Mouse (Mus musculus): ENCODE results near the gene Tnnc1. TPM values are rescaled to one million over a fixed set of nuclear protein-coding genes. Genes with fewer than 3 reads are reported as not detected.
A peak's percentile ranks its signal among the peaks of the same experiment; 100 is the strongest.

Tnnc1 gene
- polyA plus RNA-seq, 1 experiment: 0.62 TPM

DNA sequence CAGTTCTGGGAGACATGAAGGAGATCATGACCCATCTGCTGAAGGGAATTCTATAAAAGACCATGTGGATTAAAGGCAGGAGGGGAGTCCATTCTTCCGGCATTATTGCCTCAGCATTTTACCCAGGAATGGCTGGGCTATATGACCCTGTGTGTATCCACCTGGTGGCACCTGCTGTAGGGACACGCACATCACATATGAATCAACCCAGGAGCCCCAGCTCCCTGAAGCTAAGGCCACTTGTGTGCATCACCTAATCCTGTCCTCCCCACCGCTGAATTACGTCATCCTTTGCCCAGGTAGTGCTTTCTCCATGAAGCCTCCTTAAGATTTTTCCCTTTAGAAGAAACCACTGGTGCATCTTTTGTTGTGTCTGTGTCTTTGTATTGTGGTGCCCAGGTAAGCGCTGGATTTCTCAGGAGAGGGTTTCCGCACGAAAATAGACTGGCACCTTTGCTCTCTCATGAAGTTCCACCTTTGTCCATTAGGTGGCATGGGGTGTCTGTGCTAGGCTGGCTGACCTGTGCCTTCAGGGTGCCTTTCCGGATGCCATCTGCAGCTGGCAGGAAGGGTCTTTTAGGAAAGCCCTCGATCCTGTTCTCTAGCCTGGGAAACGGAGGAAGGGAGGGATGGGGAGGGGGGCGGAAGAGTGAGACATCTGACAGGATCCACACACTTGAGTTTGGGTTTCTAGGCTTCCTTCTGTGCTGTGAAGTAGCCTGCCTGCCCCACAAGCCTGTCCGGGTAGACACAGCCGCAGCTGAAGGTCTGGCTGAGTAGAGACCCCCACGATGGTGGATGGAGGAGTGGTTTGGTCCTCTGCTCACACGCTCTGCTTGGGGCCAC is 7.3 kb downstream of the Tnnc1 start:
- Histone ChIP-seq H3K27me3 (ENCODE audit: control insufficient read depth, insufficient read depth, low read length) (no peaks in the 10 kb centered on the region), H3K36me3 (ENCODE audit: control insufficient read depth, insufficient read depth, low read length) (no peaks in the 10 kb centered on the region), H3K27ac (ENCODE audit: insufficient read depth, low read length) (no peak overlapping the region; the same call in 1 of the 2 replicates), H3K4me3 (ENCODE audit: extremely low read depth, insufficient read depth, insufficient read length) (no peak overlapping the region), H3K4me1 (ENCODE audit: control insufficient read depth, insufficient read depth, insufficient read length) (no peaks in the 10 kb centered on the region; the same call in 1 of the 2 replicates)
- DNase-seq (ENCODE audit: low read depth in 1 of 2, low spot score in 2 of 2): peak; percentile 48 to 75
- 29% methylated on average over 15 of the region's 15 CpGs for WGBS
- peak; percentile 88; the same call in 1 of the 2 replicates for TF ChIP-seq CTCF (IDR thresholded peaks at IDR 0.05; ENCODE audit: extremely low read depth, insufficient read depth, insufficient read length, insufficient replicate concordance)
- no peak for TF ChIP-seq POLR2A (IDR thresholded peaks at IDR 0.05; ENCODE audit: low read depth, low read length)

GRCm38 (mm10) chr14:31216846-31217245 is 8.7 kb downstream of the Tnnc1 start, which contains the start of gene Nisch:
TSS of gene Nisch (minus strand) at chr14:31216946.
- no peaks in the 10 kb centered on the region; the same call in 1 of the 2 replicates for H3K4me1 ChIP-seq (ENCODE audit: control insufficient read depth, insufficient read depth, insufficient read length)
- H3K36me3 ChIP-seq (ENCODE audit: control insufficient read depth, insufficient read depth, low read length): no peaks in the 10 kb centered on the region
- WGBS: 85% methylated on average over 2 of the region's 2 CpGs
- no peak within 1 kb of the TSS; the same call in 1 of the 2 replicates for H3K27ac ChIP-seq (ENCODE audit: insufficient read depth, low read length)
- no peak for TF ChIP-seq CTCF (IDR thresholded peaks at IDR 0.05; ENCODE audit: extremely low read depth, insufficient read depth, insufficient read length, insufficient replicate concordance)
- TF ChIP-seq POLR2A (IDR thresholded peaks at IDR 0.05; ENCODE audit: low read depth, low read length): no peak
- no peaks in the 10 kb centered on the region for H3K27me3 ChIP-seq (ENCODE audit: control insufficient read depth, insufficient read depth, low read length)
- H3K4me3 ChIP-seq (ENCODE audit: extremely low read depth, insufficient read depth, insufficient read length): no peak within 1 kb of the TSS
- DNase-seq (ENCODE audit: low read depth in 1 of 2, low spot score in 2 of 2): no peak

- Histone ChIP-seq H3K4me1 (ENCODE audit: control insufficient read depth, insufficient read depth, insufficient read length) (no peaks in the 10 kb centered on the region; the same call in 1 of the 2 replicates), H3K27ac (ENCODE audit: insufficient read depth, low read length) (no peak within 1 kb of the TSS), H3K27me3 (ENCODE audit: control insufficient read depth, insufficient read depth, low read length) (no peaks in the 10 kb centered on the region), H3K4me3 (ENCODE audit: extremely low read depth, insufficient read depth, insufficient read length) (no peak within 1 kb of the TSS), H3K36me3 (ENCODE audit: control insufficient read depth, insufficient read depth, low read length) (no peaks in the 10 kb centered on the region)
- peak in 1 of 2 experiments; percentile 51 for DNase-seq (ENCODE audit: low read depth in 1 of 2, low spot score in 2 of 2)
- TF ChIP-seq CTCF (IDR thresholded peaks at IDR 0.05; ENCODE audit: extremely low read depth, insufficient read depth, insufficient read length, insufficient replicate concordance) (peak; percentile 47; the same call in 1 of the 2 replicates), POLR2A (IDR thresholded peaks at IDR 0.05; ENCODE audit: low read depth, low read length) (no peak)
- 15% methylated on average over 11 of the region's 11 CpGs for WGBS
These were observed 9.6 kb downstream of the Tnnc1 start, which contains the start of gene Sema3g for GRCm38 (mm10) chr14:31217666-31218065. TSS of gene Sema3g (plus strand) at chr14:31217860.

- WGBS: 55% methylated on average over 4 of the region's 4 CpGs
- no peak overlapping the region for H3K4me3 ChIP-seq (ENCODE audit: extremely low read depth, insufficient read depth, insufficient read length)
- no peak for DNase-seq (ENCODE audit: low read depth in 1 of 2, low spot score in 2 of 2)
- peak overlapping the region; percentile 28; the same call in 1 of the 2 replicates for H3K27ac ChIP-seq (ENCODE audit: insufficient read depth, low read length)
- TF ChIP-seq CTCF (IDR thresholded peaks at IDR 0.05; ENCODE audit: extremely low read depth, insufficient read depth, insufficient read length, insufficient replicate concordance): no peak
- no peak for TF ChIP-seq POLR2A (IDR thresholded peaks at IDR 0.05; ENCODE audit: low read depth, low read length)
- peaks cover 43% of the 10 kb centered on the region for H3K4me1 ChIP-seq (ENCODE audit: control insufficient read depth, insufficient read depth, insufficient read length)
- no peaks in the 10 kb centered on the region for H3K36me3 ChIP-seq (ENCODE audit: control insufficient read depth, insufficient read depth, low read length)
- no peaks in the 10 kb centered on the region for H3K27me3 ChIP-seq (ENCODE audit: control insufficient read depth, insufficient read depth, low read length)
These were observed 18.9 kb downstream of the Tnnc1 start for GRCm38 (mm10) chr14:31226978-31227377.

DNA sequence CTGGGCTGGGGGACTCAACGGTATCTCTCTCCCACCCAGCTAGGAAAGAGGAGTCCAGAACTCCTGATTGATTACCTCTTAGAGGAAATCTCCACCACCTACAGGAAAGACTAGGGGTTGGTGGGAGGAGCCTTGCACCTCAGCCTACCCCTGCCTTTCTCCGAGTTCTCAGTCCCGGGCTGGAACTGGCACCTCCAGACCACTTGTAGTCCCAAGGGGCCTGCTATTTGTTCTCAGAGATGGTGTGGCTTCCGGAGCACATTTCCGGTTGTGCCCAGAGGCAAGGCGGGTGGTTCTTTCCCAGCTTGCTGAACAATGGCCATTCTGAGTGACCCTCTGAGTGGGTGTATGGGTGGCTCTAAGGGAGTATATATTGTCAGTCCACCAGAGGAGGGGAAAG is 20.1 kb downstream of the Tnnc1 start:
- Histone ChIP-seq H3K36me3 (ENCODE audit: control insufficient read depth, insufficient read depth, low read length) (no peaks in the 10 kb centered on the region), H3K27me3 (ENCODE audit: control insufficient read depth, insufficient read depth, low read length) (no peaks in the 10 kb centered on the region), H3K4me3 (ENCODE audit: extremely low read depth, insufficient read depth, insufficient read length) (no peak overlapping the region), H3K27ac (ENCODE audit: insufficient read depth, low read length) (0 out of 2 replicates have a peak overlapping the region, but pooled peaks have one; percentile 43), H3K4me1 (ENCODE audit: control insufficient read depth, insufficient read depth, insufficient read length) (peaks cover 49% of the 10 kb centered on the region)
- TF ChIP-seq POLR2A (IDR thresholded peaks at IDR 0.05; ENCODE audit: low read depth, low read length): no peak
- TF ChIP-seq CTCF (IDR thresholded peaks at IDR 0.05; ENCODE audit: extremely low read depth, insufficient read depth, insufficient read length, insufficient replicate concordance): no peak
- DNase-seq (ENCODE audit: low read depth in 1 of 2, low spot score in 2 of 2): peak in 1 of 2 experiments; percentile 47
- 14% methylated on average over 6 of the region's 6 CpGs for WGBS

- Histone ChIP-seq H3K4me3 (ENCODE audit: extremely low read depth, insufficient read depth, insufficient read length) (no peak overlapping the region), H3K36me3 (ENCODE audit: control insufficient read depth, insufficient read depth, low read length) (no peaks in the 10 kb centered on the region), H3K27ac (ENCODE audit: insufficient read depth, low read length) (no peak overlapping the region), H3K27me3 (ENCODE audit: control insufficient read depth, insufficient read depth, low read length) (no peaks in the 10 kb centered on the region), H3K4me1 (ENCODE audit: control insufficient read depth, insufficient read depth, insufficient read length) (peaks cover 42% of the 10 kb centered on the region)
- no peak for TF ChIP-seq POLR2A (IDR thresholded peaks at IDR 0.05; ENCODE audit: low read depth, low read length)
- TF ChIP-seq CTCF (IDR thresholded peaks at IDR 0.05; ENCODE audit: extremely low read depth, insufficient read depth, insufficient read length, insufficient replicate concordance): no peak
- 81% methylated on average over 8 of the region's 8 CpGs for WGBS
- DNase-seq (ENCODE audit: low read depth in 1 of 2, low spot score in 2 of 2): no peak
These were observed 22.3 kb downstream of the Tnnc1 start for GRCm38 (mm10) chr14:31230442-31230841.

All from spleen, adult 2 months (tissue).